Mouse (Mus musculus) pancreas, adult 10 weeks (tissue): ENCODE results near the gene Olfr922. TPM values are rescaled to one million over a fixed set of nuclear protein-coding genes. Genes with fewer than 3 reads are reported as not detected.

ENCODE experiments used
- polyA plus RNA-seq: library from polyadenylated mRNA; stranded (reverse); fragments of 350-450 nt; fragmentation: Illumina TruSeq; extraction: RNeasy Lipid Tissue Mini Kit (QIAGEN cat#74804); gene quantifications from one replicate; pipeline ENCODE4 v1.2.3, GENCODE M21; 2015; ENCODE audit warnings: low read depth, low replicate concordance; ENCODE audit not compliant: insufficient read depth

Gene Olfr922
- polyA plus RNA-seq = not detected

DNA sequence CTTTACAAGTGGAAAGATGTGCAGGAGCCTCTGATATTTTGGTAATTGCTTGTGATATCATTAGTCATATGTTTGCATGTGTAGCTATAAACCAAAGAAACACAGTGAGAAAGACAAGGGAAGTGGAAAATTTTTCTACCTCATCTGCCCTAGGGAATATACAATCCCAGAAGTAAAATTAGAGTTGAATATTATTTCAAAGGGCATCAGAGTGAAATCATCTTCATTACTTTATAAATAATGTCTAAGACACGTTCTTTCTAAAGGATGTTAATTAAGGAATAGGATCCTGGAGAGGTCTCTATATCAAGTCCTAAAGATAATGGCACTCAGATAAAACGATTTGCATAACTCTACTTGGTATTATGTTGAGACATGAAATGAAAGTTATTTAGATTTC, at the start of gene Olfr922:
Olfr922 (plus strand) TSS at position 301 of the 400 bp plus-strand sequence.

DNA sequence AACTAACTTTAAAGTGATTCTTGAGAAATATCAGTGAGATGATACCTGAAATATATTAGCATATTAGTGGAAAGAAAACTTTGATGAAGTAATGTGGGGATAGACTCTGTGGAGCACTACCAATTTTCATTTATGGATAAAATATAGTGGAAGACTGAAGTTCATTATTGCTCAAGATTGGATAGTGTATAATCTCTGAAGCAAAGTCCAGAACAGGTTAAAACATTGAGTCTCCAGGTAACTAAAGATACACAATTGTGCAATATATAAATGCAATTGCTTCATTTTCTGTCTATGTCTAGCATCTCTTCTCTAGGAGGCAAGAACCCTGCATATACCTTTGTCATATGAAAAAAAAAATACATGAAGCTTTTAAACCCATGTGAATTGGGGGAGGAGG, 41.6 kb upstream of the Olfr922 start, which contains the start of gene Olfr921:
Olfr921 (plus strand) TSS at position 301 of the 400 bp plus-strand sequence.

DNA sequence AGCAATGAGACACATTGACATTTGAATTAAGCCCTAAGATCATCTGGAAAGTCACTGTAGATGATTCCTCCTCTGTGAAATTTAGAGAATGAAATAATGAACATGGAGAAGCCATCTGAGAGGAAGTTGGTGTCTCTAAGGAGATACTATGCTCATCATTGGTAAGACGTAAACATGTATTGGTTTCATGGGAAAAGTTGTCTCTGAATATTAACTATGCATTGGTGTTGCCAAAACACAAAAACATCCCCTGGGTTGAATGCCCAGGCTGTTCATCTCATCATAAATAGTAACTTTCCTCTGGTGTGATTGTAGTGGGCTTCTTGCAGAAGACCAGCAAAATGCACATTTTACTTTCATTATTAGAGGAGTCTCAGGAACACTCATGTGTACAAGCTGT, 11.8 kb downstream of the Olfr922 start, which contains the start of gene Olfr923:
Olfr923 (plus strand) TSS at position 301 of the 400 bp plus-strand sequence.

DNA sequence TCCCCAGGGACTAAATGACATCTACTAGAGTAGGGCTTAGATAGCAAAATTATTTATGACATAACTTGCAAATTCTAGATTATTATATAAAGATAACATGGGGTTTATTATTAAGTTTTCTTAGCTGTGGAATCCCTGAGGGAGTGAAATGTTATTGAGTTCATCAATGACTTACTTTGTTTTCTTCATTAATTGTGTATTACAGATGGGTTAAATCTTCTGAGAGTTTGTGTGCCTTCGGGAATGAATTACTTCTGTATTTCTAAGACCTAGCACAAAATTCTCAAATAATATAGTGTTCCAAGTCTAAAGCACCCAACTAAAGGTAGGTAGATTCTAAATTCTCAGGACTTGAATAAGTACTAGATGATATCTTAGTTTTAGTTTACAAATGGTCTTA, 29.7 kb downstream of the Olfr922 start, which contains the start of gene Olfr924:
Olfr924 (plus strand) TSS at position 301 of the 400 bp plus-strand sequence.

DNA sequence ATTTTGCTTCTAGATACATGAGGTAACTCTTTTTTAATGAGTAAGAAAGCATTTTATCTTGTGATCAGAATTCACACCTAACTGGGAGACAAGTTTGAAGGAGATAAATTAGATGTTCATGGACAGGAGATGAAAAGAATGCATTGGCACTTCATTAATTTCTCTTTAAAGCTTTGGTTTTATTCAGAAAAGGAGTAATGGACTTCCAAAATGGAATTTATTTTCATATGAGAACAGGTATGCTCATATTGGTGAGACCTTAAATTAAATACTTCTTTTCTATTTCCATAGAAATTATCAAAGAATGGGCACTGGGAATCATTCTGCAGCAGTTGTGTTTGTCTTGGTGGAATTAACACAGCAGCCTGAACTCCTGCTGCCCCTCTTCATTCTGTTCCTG, 40.3 kb downstream of the Olfr922 start, which contains the start of gene Olfr26:
Olfr26 (plus strand) TSS at position 301 of the 400 bp plus-strand sequence.

Other genes with a start within 250 kb of the Olfr922 start
- not detected for gene Olfr912, start 234.4 kb upstream of the Olfr922 start, polyA plus RNA-seq
- not detected for gene Olfr913, start 221.9 kb upstream of the Olfr922 start, polyA plus RNA-seq
- gene Olfr914, start 209.5 kb upstream of the Olfr922 start, polyA plus RNA-seq = not detected
- not detected for gene Olfr916, start 154.7 kb upstream of the Olfr922 start, polyA plus RNA-seq
- not detected for gene Olfr917, start 148.8 kb upstream of the Olfr922 start, polyA plus RNA-seq
- not detected for gene Olfr918, start 140.0 kb upstream of the Olfr922 start, polyA plus RNA-seq
- not detected for gene Olfr919, start 110.9 kb upstream of the Olfr922 start, polyA plus RNA-seq
- 11.3 TPM for gene Vwa5a, start 96.3 kb upstream of the Olfr922 start, polyA plus RNA-seq
- not detected for gene Olfr920, start 62.3 kb upstream of the Olfr922 start, polyA plus RNA-seq
- not detected for gene Olfr921, start 41.5 kb upstream of the Olfr922 start, polyA plus RNA-seq
- gene Olfr923, start 11.9 kb downstream of the Olfr922 start, polyA plus RNA-seq = not detected
- not detected for gene Olfr924, start 29.8 kb downstream of the Olfr922 start, polyA plus RNA-seq
- gene Olfr26, start 40.4 kb downstream of the Olfr922 start, polyA plus RNA-seq = not detected
- gene Olfr926, start 62.5 kb downstream of the Olfr922 start, polyA plus RNA-seq = not detected
- gene Olfr930, start 115.2 kb downstream of the Olfr922 start, polyA plus RNA-seq = not detected
- not detected for gene Olfr933, start 157.7 kb downstream of the Olfr922 start, polyA plus RNA-seq
- gene Olfr934, start 173.7 kb downstream of the Olfr922 start, polyA plus RNA-seq = not detected
- not detected for gene Olfr935, start 185.1 kb downstream of the Olfr922 start, polyA plus RNA-seq
- not detected for gene Olfr146, start 208.8 kb downstream of the Olfr922 start, polyA plus RNA-seq